Mouse (Mus musculus) Muller cell, postnatal 12 days (primary cell): ENCODE measurements at regions not wholly inside any gene's neighbourhood (a gene's known extent, or its start where the extent isn't known, plus 50 kb on each side); places are given as distances from the start of the nearest gene placed in this dataset.
"Not testable (repeated sequence)": the region's sequence is repeated elsewhere in the genome, so short reads cannot be mapped to it uniquely, and the experiment has no call there.

ENCODE experiments used
- DNase-seq: peaks from one replicate; pipeline ENCODE4 v3.0.0-alpha.2; 2015; ENCODE audit errors: inconsistent ontology term

DNA sequence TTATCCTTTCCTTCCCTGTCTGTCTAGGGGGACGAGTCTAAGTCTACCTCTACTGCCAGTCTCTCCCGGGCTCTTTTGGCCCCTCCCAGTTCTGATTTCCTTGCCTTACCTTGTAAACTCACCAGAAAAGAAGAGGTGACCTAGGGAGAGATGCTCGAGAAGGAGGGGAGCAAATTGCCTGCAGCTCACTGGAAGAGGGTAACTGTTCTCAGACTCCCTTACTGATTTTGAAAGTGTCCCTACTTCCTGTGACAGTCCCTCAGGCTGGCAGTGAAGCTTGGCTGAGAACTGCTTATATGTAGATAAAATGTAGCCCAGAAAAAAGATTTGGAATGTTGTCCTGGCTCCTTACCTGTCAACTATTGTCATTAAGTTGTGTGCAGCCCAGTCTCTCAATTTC, 180.6 kb upstream of the Tab2 start:
- no peak for DNase-seq

GRCm38 (mm10) chr10:8135272-8135671, 179.2 kb upstream of the Tab2 start:
- no peak for DNase-seq

DNA sequence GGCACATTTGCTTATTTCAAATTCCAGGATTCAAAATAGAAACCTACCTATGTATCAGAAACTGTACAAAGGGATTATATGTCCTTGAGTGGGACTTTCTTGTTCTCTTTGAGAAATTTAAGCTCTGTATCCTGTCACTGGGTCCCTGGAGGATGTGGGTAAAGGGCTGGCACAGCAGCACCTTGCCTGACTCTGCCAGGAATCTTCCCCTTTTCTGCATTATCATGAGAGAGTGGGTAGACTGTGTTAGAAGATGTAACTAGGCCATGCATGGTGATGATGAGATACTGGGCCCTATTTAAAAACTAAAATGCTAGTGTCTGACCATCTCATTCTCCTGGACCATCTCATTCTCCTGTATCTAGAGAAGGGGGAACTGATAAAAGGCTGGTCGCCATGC, 178.4 kb upstream of the Tab2 start:
- DNase-seq: no peak

- no peak for DNase-seq
Observed at GRCm38 (mm10) chr10:8133451-8133952, 177.5 kb upstream of the Tab2 start.

DNA sequence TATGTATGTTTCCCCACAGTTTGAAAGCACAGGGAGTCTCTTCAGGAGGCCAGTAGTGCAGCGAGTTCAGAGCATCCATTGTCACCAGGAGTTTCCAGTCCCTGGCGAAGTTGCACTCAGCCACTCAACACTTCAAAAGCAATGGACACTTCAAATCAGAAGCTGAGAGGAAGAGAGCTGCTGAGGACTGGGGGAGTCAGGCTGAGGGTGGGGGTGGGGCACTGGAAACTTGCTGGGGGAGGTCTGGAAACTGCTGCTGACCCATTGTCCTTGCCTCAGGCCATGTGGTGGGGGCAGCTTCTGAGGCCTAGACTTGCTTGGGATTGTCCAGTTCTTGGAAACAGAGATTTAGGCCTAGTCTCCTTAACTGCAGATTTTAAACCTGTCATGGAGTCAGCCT, 176.8 kb upstream of the Tab2 start:
- no peak for DNase-seq

- no peak for DNase-seq
Observed at GRCm38 (mm10) chr10:8130472-8131241, 174.6 kb upstream of the Tab2 start.

DNA sequence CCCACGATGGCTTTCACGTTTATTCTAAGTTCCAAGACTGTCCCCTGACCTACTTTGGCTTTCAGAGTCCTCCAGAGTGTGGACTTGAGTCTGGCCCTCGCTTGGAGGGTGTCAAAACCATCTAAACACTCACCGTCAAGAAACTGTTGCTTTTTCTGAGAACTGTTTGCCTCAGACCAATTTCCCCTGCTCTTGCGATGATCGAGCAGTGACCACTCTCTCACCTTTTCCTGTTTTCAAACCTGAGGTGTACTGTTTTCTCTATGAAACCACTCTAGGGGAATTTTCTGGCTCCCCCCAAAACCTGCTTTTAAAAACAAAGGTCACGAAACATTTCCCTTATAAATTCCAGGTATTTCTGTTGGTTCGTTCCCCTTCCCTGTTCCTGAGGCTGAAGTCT, 174.0 kb upstream of the Tab2 start:
- no peak for DNase-seq

DNA sequence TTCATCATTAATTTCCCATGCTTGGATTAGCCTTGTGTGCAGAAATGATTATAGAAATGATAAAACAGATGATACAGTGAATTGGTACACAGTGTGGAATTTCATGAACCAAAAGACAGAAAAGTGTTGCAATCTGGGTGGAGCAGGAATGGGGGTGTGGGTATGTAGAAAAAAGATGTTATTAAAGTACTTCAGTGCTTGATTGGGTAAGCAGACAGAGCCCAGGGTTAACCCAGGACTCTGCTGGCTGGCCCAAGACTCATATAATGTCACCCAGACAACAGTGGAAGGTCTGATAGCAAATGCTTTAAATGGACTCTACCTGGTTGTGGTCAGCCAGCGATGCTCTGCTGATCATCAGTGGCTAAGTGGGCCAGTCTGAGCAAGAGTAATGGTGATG, 168.1 kb upstream of the Tab2 start:
- DNase-seq: no peak

DNA sequence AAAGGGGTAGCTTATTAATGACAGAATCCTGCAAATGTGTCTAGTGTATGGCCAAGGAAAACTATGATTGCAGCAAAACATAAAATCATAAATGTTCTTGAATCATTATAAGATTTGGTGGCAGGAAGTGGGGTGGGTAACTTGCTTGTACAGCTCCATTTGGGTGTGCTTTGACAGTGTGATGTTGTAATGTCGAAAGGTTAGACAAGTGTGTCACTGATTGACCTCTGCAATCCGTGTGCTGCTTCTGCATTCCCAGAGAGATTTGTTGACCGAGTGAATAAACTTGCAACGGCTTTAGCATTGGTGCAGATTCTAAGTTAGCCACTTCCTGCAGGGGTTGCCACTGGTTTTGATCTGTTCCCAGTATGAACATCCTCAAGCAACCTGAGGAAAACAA, 165.9 kb upstream of the Tab2 start:
- DNase-seq: no peak

- DNase-seq: peak; percentile 73
Observed at GRCm38 (mm10) chr10:8116821-8117220, 160.8 kb upstream of the Tab2 start.

DNA sequence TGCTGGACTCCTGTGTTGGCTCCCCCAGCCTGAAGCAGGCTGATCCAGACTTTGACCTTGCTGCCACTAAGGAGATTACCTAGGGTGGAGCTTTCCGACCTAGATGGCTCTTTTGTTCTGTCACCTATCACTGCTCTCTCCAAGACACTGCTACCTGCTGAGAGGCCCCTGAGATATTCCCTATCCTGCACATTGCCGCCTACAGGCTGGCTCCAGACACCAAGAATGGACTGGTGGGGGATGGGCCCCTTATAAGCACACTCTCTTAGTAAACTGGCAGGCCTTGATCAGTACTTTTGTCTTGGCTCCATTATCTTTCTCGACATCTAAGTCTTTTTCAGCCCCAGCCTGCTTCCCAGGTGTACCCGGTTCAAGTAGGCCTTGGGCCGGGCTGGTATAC, 158.9 kb upstream of the Tab2 start:
- DNase-seq: not testable (repeated sequence)

- DNase-seq: no peak
Observed at GRCm38 (mm10) chr10:8114530-8114929, 158.5 kb upstream of the Tab2 start.

DNA sequence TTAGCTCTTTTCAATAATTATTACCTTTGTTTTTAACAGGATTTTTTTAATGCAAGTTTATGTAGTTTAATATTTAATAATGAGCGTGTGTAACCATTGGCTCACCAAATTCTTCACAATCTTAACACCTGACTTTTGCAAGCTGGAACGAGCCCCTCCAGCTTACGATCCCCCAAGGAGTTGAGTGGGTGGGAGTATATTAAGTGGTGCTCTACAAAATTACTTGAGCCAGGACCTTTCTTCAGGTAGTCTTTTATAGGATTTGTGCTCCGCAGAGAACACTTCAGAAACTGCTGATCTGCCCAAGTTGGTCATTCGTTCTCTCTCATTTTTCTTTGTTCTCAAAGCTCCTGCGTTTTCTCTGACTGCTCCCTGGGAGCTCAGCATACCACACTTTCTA, 144.5 kb upstream of the Tab2 start:
- DNase-seq: no peak

GRCm38 (mm10) chr10:8095924-8096323, 139.9 kb upstream of the Tab2 start:
- peak; percentile 38 for DNase-seq

GRCm38 (mm10) chr10:8095206-8095605, 139.2 kb upstream of the Tab2 start:
- no peak for DNase-seq

DNA sequence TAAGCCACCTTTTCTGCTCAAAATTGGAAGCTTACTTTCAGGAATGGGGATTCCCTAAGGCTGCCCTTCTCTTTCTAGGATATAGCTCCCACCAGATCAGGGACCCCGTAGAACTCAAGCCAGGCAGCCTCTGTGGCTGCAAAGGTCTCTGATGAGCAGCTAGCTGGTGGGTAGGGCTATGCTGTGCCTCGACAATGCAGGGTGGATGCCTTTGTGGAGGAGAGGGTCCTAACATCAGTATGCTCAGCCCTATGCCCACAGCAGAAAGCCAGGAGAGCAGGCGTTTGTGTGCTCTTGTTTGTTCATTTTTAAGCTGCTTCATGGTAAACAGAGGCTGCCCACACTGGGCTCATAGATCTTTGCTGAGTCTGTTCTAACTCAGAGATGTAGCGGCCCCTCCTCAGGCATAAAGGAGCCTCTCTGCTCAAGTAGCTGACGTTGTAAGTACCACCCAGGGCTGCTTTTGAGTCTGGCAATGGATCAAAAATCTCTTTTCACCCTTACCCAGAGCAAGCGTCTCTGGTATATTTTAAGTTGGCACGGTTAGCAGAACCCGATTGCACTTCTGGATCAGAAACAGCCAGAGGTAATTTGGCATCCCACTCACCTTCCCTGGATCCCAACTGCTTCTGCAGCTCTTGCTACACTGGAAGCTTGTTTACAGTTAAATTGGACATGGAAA, 136.0 kb upstream of the Tab2 start:
- DNase-seq: no peak

GRCm38 (mm10) chr10:8089296-8089695, 133.3 kb upstream of the Tab2 start:
- peak; percentile 80 for DNase-seq

DNA sequence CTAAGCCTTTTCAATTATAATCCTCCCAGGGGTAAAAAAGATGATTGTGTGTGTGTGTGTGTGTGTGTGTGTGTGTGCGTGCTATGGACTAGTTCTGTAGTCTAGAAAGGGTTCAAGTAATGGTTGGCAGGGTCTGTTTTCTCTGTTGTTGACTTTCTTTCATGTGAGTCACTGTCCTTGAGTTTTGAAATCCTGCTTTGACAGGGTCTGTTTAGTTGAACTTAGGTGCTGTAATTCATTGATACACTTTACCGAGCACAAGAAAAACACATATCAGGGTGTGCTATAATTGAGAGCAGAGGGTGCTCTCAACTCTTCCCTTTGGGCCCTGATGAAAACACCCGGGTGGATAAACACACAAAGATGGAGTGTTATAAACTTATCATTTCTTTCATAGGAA, 132.7 kb upstream of the Tab2 start:
- no peak for DNase-seq

GRCm38 (mm10) chr10:8088321-8088720, 132.3 kb upstream of the Tab2 start:
- no peak for DNase-seq

DNA sequence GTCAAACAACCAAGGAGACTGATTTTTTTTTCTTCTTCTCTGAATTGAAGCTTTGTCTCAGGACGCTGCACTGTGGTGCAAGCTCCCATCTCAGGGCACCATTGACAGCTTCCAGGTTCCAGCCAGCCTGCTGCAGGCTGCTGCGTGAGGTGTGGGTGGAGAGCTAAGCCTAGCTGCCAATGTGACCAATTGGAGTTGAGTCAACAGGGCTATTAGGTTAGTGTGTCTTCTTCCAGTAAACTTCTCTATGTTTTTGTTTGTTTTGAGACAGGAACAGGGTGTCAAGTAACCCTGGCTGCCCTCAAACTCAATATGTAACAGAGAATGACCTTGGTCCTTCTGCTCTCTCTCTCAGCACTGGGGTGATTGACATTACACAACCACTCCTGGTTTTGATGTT, 131.1 kb upstream of the Tab2 start:
- no peak for DNase-seq

GRCm38 (mm10) chr10:8086442-8086841, 130.4 kb upstream of the Tab2 start:
- no peak for DNase-seq

GRCm38 (mm10) chr10:8077904-8078811, 122.1 kb upstream of the Tab2 start:
- no peak for DNase-seq
